Mouse (Mus musculus) midbrain, embryonic 10.5 days (tissue): Measurements from ENCODE around the gene Il33. TPM values are rescaled to one million over a fixed set of nuclear protein-coding genes. Genes with fewer than 3 reads are reported as not detected.

Experiments
- DNase-seq: peaks from one replicate; pipeline ENCODE4 v3.0.0-alpha.2; 2017; ENCODE audit warnings: low spot score
- H3K27ac ChIP-seq: fragments of 300-500 bp; sonication (generic); replicated peaks from 2 replicates; pipeline ENCODE4 v1.5.1; 2016; ENCODE audit warnings: mild to moderate bottlenecking
- H3K27me3 ChIP-seq: fragments of 300-500 bp; sonication (generic); 2 replicates; pipeline ENCODE4 v1.6.1; 2016; ENCODE audit warnings: low read depth, mild to moderate bottlenecking; ENCODE audit not compliant: poor library complexity, severe bottlenecking
- H3K36me3 ChIP-seq: fragments of 300-500 bp; sonication (generic); 2 replicates; pipeline ENCODE4 v1.6.1; 2016; ENCODE audit warnings: mild to moderate bottlenecking, moderate library complexity
- H3K4me1 ChIP-seq: fragments of 300-500 bp; sonication (generic); 2 replicates; pipeline ENCODE4 v1.6.1; 2016
- H3K4me3 ChIP-seq: fragments of 300-500 bp; sonication (generic); 2 replicates; pipeline ENCODE4 v1.5.1; 2016; ENCODE audit warnings: mild to moderate bottlenecking, moderate library complexity
- H3K9me3 ChIP-seq: fragments of 300-500 bp; sonication (generic); replicated peaks from 2 replicates; pipeline ENCODE4 v1.6.1; 2016; ENCODE audit warnings: mild to moderate bottlenecking
- WGBS: fragments of 180-500 bp; shearing (Covaris S2); methylation state at CpG from one replicate; pipeline ENCODE4 v1.1.7; 2016; 5-methylcytosine and 5-hydroxymethylcytosine counted together
- polyA plus RNA-seq: library from polyadenylated mRNA; unstranded; fragments of >200 nt; fragmentation: Nextera tagmentation; extraction: Ambion mirVana; gene quantifications from 2 replicates; pipeline ENCODE4 v1.2.1, GENCODE M21; 2016

Il33 gene
- 0.60 TPM in 2 replicates for polyA plus RNA-seq

- no peak within 1 kb of the TSS for H3K27ac ChIP-seq
- no peak for DNase-seq
- H3K9me3 ChIP-seq = no peaks in the 10 kb centered on the region
- no peaks in the 10 kb centered on the region for H3K27me3 ChIP-seq
- 87% methylated on average over 10 of the region's 10 CpGs for WGBS
- no peaks in the 10 kb centered on the region for H3K4me1 ChIP-seq
- no peak within 1 kb of the TSS for H3K4me3 ChIP-seq
- no peaks in the 10 kb centered on the region for H3K36me3 ChIP-seq
Measured at GRCm38 (mm10) chr19:29924638-29925258, at the start of gene Il33. Gene Il33 (plus strand): TSS chr19:29925114.

- Histone ChIP-seq H3K4me3 (no peak overlapping the region), H3K27me3 (no peaks in the 10 kb centered on the region), H3K27ac (no peak overlapping the region), H3K4me1 (no peaks in the 10 kb centered on the region), H3K9me3 (no peaks in the 10 kb centered on the region), H3K36me3 (no peaks in the 10 kb centered on the region)
- no peak for DNase-seq
- WGBS = 79% methylated on average over 10 of the region's 10 CpGs
Measured at GRCm38 (mm10) chr19:29877422-29878291, 47.3 kb upstream of the Il33 start.

- Histone ChIP-seq H3K4me3 (no peak overlapping the region), H3K36me3 (no peaks in the 10 kb centered on the region), H3K27me3 (no peaks in the 10 kb centered on the region), H3K9me3 (no peaks in the 10 kb centered on the region), H3K4me1 (no peaks in the 10 kb centered on the region), H3K27ac (no peak overlapping the region)
- no peak for DNase-seq
- 86% methylated on average over 8 of the region's 8 CpGs for WGBS
Measured at GRCm38 (mm10) chr19:29878896-29879504, 45.9 kb upstream of the Il33 start.

- Histone ChIP-seq H3K4me3 (no peak overlapping the region), H3K36me3 (no peaks in the 10 kb centered on the region), H3K4me1 (no peaks in the 10 kb centered on the region), H3K27ac (no peak overlapping the region), H3K27me3 (no peaks in the 10 kb centered on the region), H3K9me3 (no peaks in the 10 kb centered on the region)
- whole genome bisulfite sequencing = 90% methylated on average over 4 of the region's 4 CpGs
- no peak for DNase-seq
Measured at GRCm38 (mm10) chr19:29880918-29881317, 44.0 kb upstream of the Il33 start.

DNA sequence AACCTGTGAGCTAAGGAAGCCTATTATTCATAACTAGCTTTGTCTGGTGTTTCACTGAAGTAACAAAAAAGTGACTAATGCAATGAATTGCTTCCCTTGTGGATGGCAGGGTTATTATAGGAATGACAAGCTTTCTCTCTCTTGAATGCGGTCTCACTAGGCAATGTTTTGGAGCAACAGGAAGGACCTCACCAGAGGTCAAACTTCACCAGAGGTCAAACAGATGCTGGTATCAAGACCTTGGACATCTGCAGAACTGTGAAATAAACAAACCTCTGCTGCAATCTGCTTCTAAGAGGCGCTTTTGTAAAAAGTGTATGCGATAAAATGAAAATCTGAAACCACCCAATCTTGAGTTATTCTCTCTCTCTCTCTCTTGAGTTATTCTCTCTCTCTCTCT lies 42.2 kb upstream of the Il33 start:
- 84% methylated on average over 3 of the region's 3 CpGs for WGBS
- Histone ChIP-seq H3K27ac (no peak overlapping the region), H3K4me3 (no peak overlapping the region), H3K36me3 (no peaks in the 10 kb centered on the region), H3K9me3 (no peaks in the 10 kb centered on the region), H3K4me1 (no peaks in the 10 kb centered on the region), H3K27me3 (no peaks in the 10 kb centered on the region)
- DNase-seq = no peak

GRCm38 (mm10) chr19:29885548-29885947 lies 39.4 kb upstream of the Il33 start:
- no peak for DNase-seq
- WGBS = 93% methylated on average over 6 of the region's 6 CpGs
- no peaks in the 10 kb centered on the region for H3K27me3 ChIP-seq
- no peak overlapping the region for H3K27ac ChIP-seq
- no peaks in the 10 kb centered on the region for H3K9me3 ChIP-seq
- no peak overlapping the region for H3K4me3 ChIP-seq
- H3K36me3 ChIP-seq = no peaks in the 10 kb centered on the region
- no peaks in the 10 kb centered on the region for H3K4me1 ChIP-seq

GRCm38 (mm10) chr19:29887476-29887875 lies 37.4 kb upstream of the Il33 start:
- Histone ChIP-seq H3K4me1 (no peaks in the 10 kb centered on the region), H3K27ac (no peak overlapping the region), H3K4me3 (no peak overlapping the region), H3K9me3 (no peaks in the 10 kb centered on the region), H3K36me3 (no peaks in the 10 kb centered on the region), H3K27me3 (no peaks in the 10 kb centered on the region)
- DNase-seq = no peak
- 92% methylated on average over 2 of the region's 2 CpGs for WGBS

GRCm38 (mm10) chr19:29888946-29889345 lies 36.0 kb upstream of the Il33 start:
- H3K4me1 ChIP-seq = peaks cover 3% of the 10 kb centered on the region; the same call in 1 of the 2 replicates
- H3K27me3 ChIP-seq = no peaks in the 10 kb centered on the region
- no peaks in the 10 kb centered on the region for H3K36me3 ChIP-seq
- no peak for DNase-seq
- 91% methylated on average over 6 of the region's 6 CpGs for whole genome bisulfite sequencing
- H3K4me3 ChIP-seq = no peak overlapping the region
- H3K9me3 ChIP-seq = no peaks in the 10 kb centered on the region
- H3K27ac ChIP-seq = no peak overlapping the region

GRCm38 (mm10) chr19:29891981-29892380 lies 32.9 kb upstream of the Il33 start:
- H3K9me3 ChIP-seq = no peaks in the 10 kb centered on the region
- no peaks in the 10 kb centered on the region for H3K27me3 ChIP-seq
- peaks cover 5% of the 10 kb centered on the region; the same call in 1 of the 2 replicates for H3K4me1 ChIP-seq
- no peaks in the 10 kb centered on the region for H3K36me3 ChIP-seq
- DNase-seq = no peak
- no peak overlapping the region for H3K4me3 ChIP-seq
- no peak overlapping the region for H3K27ac ChIP-seq
- WGBS = 80% methylated on average over 4 of the region's 4 CpGs

- Histone ChIP-seq H3K4me1 (peaks cover 5% of the 10 kb centered on the region; the same call in 1 of the 2 replicates), H3K4me3 (no peak overlapping the region), H3K36me3 (no peaks in the 10 kb centered on the region), H3K9me3 (no peaks in the 10 kb centered on the region), H3K27me3 (no peaks in the 10 kb centered on the region), H3K27ac (no peak overlapping the region)
- DNase-seq = no peak
- 82% methylated on average over 6 of the region's 6 CpGs for WGBS
Measured at GRCm38 (mm10) chr19:29892786-29893185, 32.1 kb upstream of the Il33 start.

GRCm38 (mm10) chr19:29893718-29894273 lies 31.1 kb upstream of the Il33 start:
- 78% methylated on average over 4 of the region's 4 CpGs for WGBS
- no peaks in the 10 kb centered on the region for H3K9me3 ChIP-seq
- H3K27ac ChIP-seq = no peak overlapping the region
- H3K4me1 ChIP-seq = peaks cover 5% of the 10 kb centered on the region; the same call in 1 of the 2 replicates
- DNase-seq = no peak
- H3K36me3 ChIP-seq = no peaks in the 10 kb centered on the region
- H3K4me3 ChIP-seq = no peak overlapping the region
- no peaks in the 10 kb centered on the region for H3K27me3 ChIP-seq

GRCm38 (mm10) chr19:29894381-29894780 lies 30.5 kb upstream of the Il33 start:
- no peak for DNase-seq
- H3K36me3 ChIP-seq = no peaks in the 10 kb centered on the region
- 0 out of 2 replicates have a peak, but pooled peaks cover 1% of the 10 kb centered on the region for H3K9me3 ChIP-seq
- 91% methylated on average over 12 of the region's 12 CpGs for whole genome bisulfite sequencing
- H3K27me3 ChIP-seq = no peaks in the 10 kb centered on the region
- H3K4me3 ChIP-seq = no peak overlapping the region
- H3K27ac ChIP-seq = no peak overlapping the region
- peaks cover 5% of the 10 kb centered on the region; the same call in 1 of the 2 replicates for H3K4me1 ChIP-seq
